Mouse (Mus musculus) ES-E14 (cell line): ENCODE measurements at regions not wholly inside any gene's neighbourhood (a gene's known extent, or its start where the extent isn't known, plus 50 kb on each side); places are given as distances from the start of the nearest gene placed in this dataset.

Experiments
- DNase-seq: peaks from one replicate; pipeline ENCODE4 v3.0.0-alpha.2; 2013; ENCODE audit warnings: low read depth, low spot score
- H3K27ac ChIP-seq: 2 replicates; pipeline ENCODE4 v1.5.1; 2012; ENCODE audit warnings: low read depth, mild to moderate bottlenecking, low read length, moderate library complexity, mixed read lengths; ENCODE audit not compliant: poor library complexity, insufficient read depth, severe bottlenecking
- H3K36me3 ChIP-seq: 2 replicates; pipeline ENCODE4 v1.6.1; 2012; ENCODE audit warnings: mild to moderate bottlenecking, low read length, moderate library complexity, mixed read lengths; ENCODE audit not compliant: control insufficient read depth, poor library complexity, insufficient read depth, severe bottlenecking
- H3K4me1 ChIP-seq, 2 experiments: fragments of 150-350 bp in 1 of 2; sonication (generic) in 1 of 2; 2 replicates each; pipeline ENCODE4 v1.6.1; 2012; ENCODE audit warnings: low read length in 2 of 2, mild to moderate bottlenecking in 1 of 2, mixed read lengths in 1 of 2; ENCODE audit not compliant: control insufficient read depth in 2 of 2, insufficient read depth in 2 of 2, poor library complexity in 1 of 2
- H3K4me3 ChIP-seq, 2 experiments: fragments of 150-350 bp in 1 of 2; sonication (generic) in 1 of 2; 2 replicates each; pipeline ENCODE4 v1.5.1; 2012; ENCODE audit warnings: low read length in 2 of 2, low read depth in 1 of 2, mild to moderate bottlenecking in 1 of 2, mixed read lengths in 1 of 2; ENCODE audit not compliant: insufficient read depth in 1 of 2, poor library complexity in 1 of 2, severe bottlenecking in 1 of 2
- H3K9ac ChIP-seq: 2 replicates; pipeline ENCODE4 v1.6.1; 2012; ENCODE audit warnings: low read depth, mild to moderate bottlenecking, low read length, mixed read lengths; ENCODE audit not compliant: poor library complexity, insufficient read depth, severe bottlenecking
- H3K9me3 ChIP-seq: fragments of 150-350 bp; sonication (generic); 2 replicates; pipeline ENCODE4 v1.6.1; 2012; ENCODE audit warnings: low read depth, mild to moderate bottlenecking, low read length; ENCODE audit not compliant: control insufficient read depth, insufficient read depth
- CHD2 ChIP-seq: IDR thresholded peaks from 2 replicates; pipeline ENCODE4 v1.6.1; 2014; ENCODE audit warnings: mild to moderate bottlenecking, low read depth, low read length, inconsistent platforms
- HCFC1 ChIP-seq: IDR thresholded peaks from 2 replicates; pipeline ENCODE4 v1.6.1; 2012; ENCODE audit warnings: low read length, inconsistent platforms, borderline replicate concordance; ENCODE audit not compliant: insufficient read depth
- MAFK ChIP-seq: IDR thresholded peaks from 2 replicates; pipeline ENCODE4 v1.6.1; 2014; ENCODE audit warnings: mild to moderate bottlenecking, low read depth, low read length, inconsistent platforms; ENCODE audit not compliant: insufficient read depth
- ZC3H11A ChIP-seq: IDR thresholded peaks from 2 replicates; pipeline ENCODE4 v1.6.1; 2012; ENCODE audit warnings: low read depth, mild to moderate bottlenecking, inconsistent platforms, low read length, borderline replicate concordance
- ZNF384 ChIP-seq: IDR thresholded peaks from 2 replicates; pipeline ENCODE4 v1.6.1; 2012; ENCODE audit warnings: low read depth, low read length, inconsistent platforms
- in situ Hi-C, 2 experiments: fragments of 600-800 bp; cut with MboI; formaldehyde crosslinking; loops; one replicate each; pipeline ENCODE4 v1.15.1; 2025; ENCODE audit warnings: low sequenced_read_pairs in 2 of 2, inconsistent platforms in 1 of 2; ENCODE audit not compliant: unreplicated experiment in 2 of 2

DNA sequence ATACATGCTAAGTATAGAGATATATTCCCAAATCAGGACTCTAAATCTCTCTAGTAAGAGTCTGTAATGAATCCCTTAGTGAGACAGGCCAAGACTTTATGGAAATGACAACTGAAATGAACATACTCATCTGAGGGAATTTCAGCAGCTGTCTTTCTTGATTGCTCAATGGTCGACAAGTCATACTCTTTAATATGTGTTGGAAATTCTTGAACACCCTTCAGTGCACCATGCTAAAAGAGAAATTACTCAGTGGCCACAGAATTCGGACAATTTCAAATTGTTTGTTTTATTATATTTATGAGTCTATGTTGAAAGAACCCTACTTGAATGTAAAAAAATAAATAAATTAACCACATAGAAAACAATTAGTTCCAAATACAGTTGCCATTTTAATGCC is 802.1 kb downstream of the Nr2f2 start:
- H3K4me1 ChIP-seq, result no peaks in the 10 kb centered on the region
- in situ Hi-C loops, result no loop called here

DNA sequence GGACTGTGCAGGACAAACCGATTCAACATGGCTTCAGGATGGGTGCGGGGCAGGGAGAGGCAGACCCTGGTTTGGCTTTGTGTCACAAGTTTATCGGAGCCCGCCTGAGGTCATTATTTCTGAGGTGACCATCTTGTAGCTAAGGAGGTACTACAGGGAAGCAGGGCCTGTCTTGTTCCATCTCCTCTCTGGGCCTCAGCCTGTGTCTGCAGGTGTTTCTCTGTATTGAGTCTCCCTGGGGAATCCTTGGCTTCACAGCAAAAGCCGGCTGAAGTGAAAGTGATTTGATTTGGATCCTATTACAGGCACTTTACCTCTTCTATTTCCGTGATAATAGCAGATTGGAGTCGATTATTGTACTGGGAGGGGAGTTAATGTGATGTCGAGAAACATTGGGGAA is 805.7 kb upstream of the Arrdc4 start:
- Histone ChIP-seq H3K9ac (no peak overlapping the region), H3K9me3 (no peaks in the 10 kb centered on the region), H3K4me3 (no peak overlapping the region), H3K36me3 (no peaks in the 10 kb centered on the region), H3K4me1 (no peaks in the 10 kb centered on the region), H3K27ac (no peak overlapping the region)
- TF ChIP-seq ZC3H11A, result no peak
- TF ChIP-seq MAFK, result no peak
- no peak for TF ChIP-seq HCFC1
- no peak for TF ChIP-seq ZNF384
- no peak for TF ChIP-seq CHD2
- DNase-seq, result no peak
- in situ Hi-C loops, result no loop called here

More for the DNA sequence above, 802.1 kb downstream of the Nr2f2 start:
- H3K36me3 ChIP-seq, result no peaks in the 10 kb centered on the region
- H3K9me3 ChIP-seq, result no peaks in the 10 kb centered on the region
- H3K9ac ChIP-seq, result no peak overlapping the region
- DNase-seq, result no peak
- TF ChIP-seq CHD2, result no peak
- no peak for TF ChIP-seq ZC3H11A
- TF ChIP-seq MAFK, result no peak
- no peak for TF ChIP-seq HCFC1
- no peak for TF ChIP-seq ZNF384
- H3K27ac ChIP-seq, result no peak overlapping the region
- H3K4me3 ChIP-seq, result no peak overlapping the region

DNA sequence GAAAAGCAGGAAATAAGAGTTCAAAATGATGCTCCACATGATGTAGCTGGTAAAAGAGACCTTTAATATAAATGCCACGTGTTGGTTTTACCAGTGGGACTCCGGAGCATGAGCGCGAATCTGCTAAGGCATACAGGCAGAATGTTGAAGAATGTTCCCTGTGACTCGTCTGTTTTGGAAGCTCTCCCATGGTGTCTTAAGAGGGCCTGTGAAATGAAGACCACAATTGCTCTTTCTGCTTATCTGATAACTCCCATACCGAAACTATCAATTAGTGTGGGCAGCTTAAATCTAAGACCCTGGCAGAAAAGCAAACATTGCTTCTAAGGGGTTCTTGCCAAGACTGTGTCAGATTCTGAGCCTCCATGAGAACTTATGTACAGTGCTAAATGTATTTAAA is 804.9 kb upstream of the Arrdc4 start:
- H3K9me3 ChIP-seq, result no peaks in the 10 kb centered on the region
- DNase-seq, result no peak
- no peaks in the 10 kb centered on the region for H3K36me3 ChIP-seq
- in situ Hi-C loops, result no loop called here
- no peaks in the 10 kb centered on the region for H3K4me1 ChIP-seq
- H3K27ac ChIP-seq, result no peak overlapping the region
- no peak overlapping the region for H3K9ac ChIP-seq
- H3K4me3 ChIP-seq, result no peak overlapping the region
- TF ChIP-seq ZNF384 (no peak), HCFC1 (no peak)

DNA sequence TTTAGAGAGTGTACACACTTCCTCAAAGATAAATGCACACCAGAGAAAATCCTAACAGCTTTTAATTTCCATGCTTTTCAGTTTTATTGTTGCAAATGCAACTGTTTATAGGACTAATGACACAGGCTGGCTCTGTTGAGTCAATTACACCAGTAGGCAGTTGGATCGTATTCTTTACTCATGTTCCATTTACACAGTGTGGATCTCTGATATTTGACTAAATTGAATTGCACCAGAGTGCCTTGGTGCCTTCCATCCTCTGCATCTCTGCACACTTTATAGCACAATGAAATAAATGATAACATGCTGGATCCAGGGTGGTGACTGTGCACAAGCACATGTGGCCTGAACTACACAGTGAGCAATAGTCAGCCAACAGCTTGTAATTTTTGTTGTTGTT is 787.0 kb upstream of the Arrdc4 start:
- Histone ChIP-seq H3K27ac (no peak overlapping the region), H3K4me1 (no peaks in the 10 kb centered on the region), H3K9me3 (no peaks in the 10 kb centered on the region), H3K4me3 (no peak overlapping the region), H3K9ac (no peak overlapping the region), H3K36me3 (no peaks in the 10 kb centered on the region)
- DNase-seq, result no peak
- TF ChIP-seq ZC3H11A (no peak), CHD2 (no peak), ZNF384 (no peak), HCFC1 (no peak), MAFK (no peak)
- in situ Hi-C loops, result no loop called here

DNA sequence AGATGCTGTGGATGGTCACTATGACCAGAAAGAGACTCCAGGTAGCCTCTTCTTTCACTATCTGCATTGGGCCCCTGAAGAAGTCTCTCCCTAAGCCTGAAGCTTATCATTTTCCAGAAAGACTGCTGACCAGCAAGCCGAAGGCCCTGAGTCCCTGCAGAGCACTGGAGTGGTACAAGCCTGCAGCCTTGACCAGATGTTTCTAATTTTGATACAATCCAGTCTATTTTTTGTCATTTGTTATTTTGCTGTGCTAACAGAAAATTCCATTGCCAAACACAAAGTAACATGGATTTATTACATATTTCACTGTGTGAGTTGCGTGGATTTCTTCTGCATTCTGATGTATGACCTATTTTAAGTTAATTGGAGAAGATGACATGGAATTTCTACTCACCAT is 764.9 kb upstream of the Arrdc4 start:
- no peak overlapping the region for H3K4me3 ChIP-seq
- no peaks in the 10 kb centered on the region for H3K9me3 ChIP-seq
- no peak for DNase-seq
- in situ Hi-C loops, result no loop called here
- no peak overlapping the region for H3K9ac ChIP-seq
- TF ChIP-seq ZNF384 (no peak), MAFK (no peak), HCFC1 (no peak), CHD2 (no peak), ZC3H11A (no peak)
- no peak overlapping the region for H3K27ac ChIP-seq
- H3K4me1 ChIP-seq, result no peaks in the 10 kb centered on the region
- H3K36me3 ChIP-seq, result no peaks in the 10 kb centered on the region
